Mouse (Mus musculus) frontal cortex, postnatal 14 days (tissue): ENCODE results near the gene Flvcr1.

Experiments
- DNase-seq, 2 experiments: peaks; one replicate each; pipeline ENCODE4 v3.0.0; 2022; ENCODE audit warnings: low spot score in 2 of 2

Gene Flvcr1

GRCm38 (mm10) chr1:190980470-190980869, 45.5 kb downstream of the Flvcr1 start:
- no peak for DNase-seq

- DNase-seq, result peak; percentile 53 to 62
Measured at GRCm38 (mm10) chr1:190979100-190979563, 46.8 kb downstream of the Flvcr1 start, which contains the start of gene Vash2. Gene Vash2, minus strand, starts transcription at chr1:190979296.

GRCm38 (mm10) chr1:190978511-190979073, 47.4 kb downstream of the Flvcr1 start:
- no peak for DNase-seq

- DNase-seq, result no peak
Measured at GRCm38 (mm10) chr1:190978001-190978400, 48.0 kb downstream of the Flvcr1 start.

- no peak for DNase-seq
Measured at GRCm38 (mm10) chr1:190976887-190977573, 48.9 kb downstream of the Flvcr1 start.

- no peak for DNase-seq
Measured at GRCm38 (mm10) chr1:190974833-190975232, 51.1 kb downstream of the Flvcr1 start.

GRCm38 (mm10) chr1:190974191-190974590, 51.8 kb downstream of the Flvcr1 start:
- DNase-seq, result no peak

- DNase-seq, result no peak
Measured at GRCm38 (mm10) chr1:190972612-190973192, 53.3 kb downstream of the Flvcr1 start.

- no peak for DNase-seq
Measured at GRCm38 (mm10) chr1:190971708-190972610, 54.0 kb downstream of the Flvcr1 start.

GRCm38 (mm10) chr1:190968010-190968409, 57.9 kb downstream of the Flvcr1 start:
- DNase-seq, result no peak

- DNase-seq, result no peak
Measured at GRCm38 (mm10) chr1:190964992-190965780, 60.8 kb downstream of the Flvcr1 start.

GRCm38 (mm10) chr1:190962760-190963159, 63.2 kb downstream of the Flvcr1 start:
- DNase-seq, result no peak

- DNase-seq, result no peak
Measured at GRCm38 (mm10) chr1:190958821-190959220, 67.1 kb downstream of the Flvcr1 start.
